Mouse (Mus musculus): ENCODE measurements around the gene Trappc1.

Trappc1 gene

GRCm38 (mm10) chr11:69328517-69328916, 4.7 kb downstream of the Trappc1 start:
- DNase-seq (ENCODE audit: low read depth, low spot score) = no peak

GRCm38 (mm10) chr11:69331152-69331551, 7.4 kb downstream of the Trappc1 start:
- DNase-seq (ENCODE audit: low read depth, low spot score) = no peak

GRCm38 (mm10) chr11:69331929-69332405, 8.2 kb downstream of the Trappc1 start:
- no peak for DNase-seq (ENCODE audit: low read depth, low spot score)

GRCm38 (mm10) chr11:69332713-69333253, 9.0 kb downstream of the Trappc1 start:
- no peak for DNase-seq (ENCODE audit: low read depth, low spot score)

GRCm38 (mm10) chr11:69333922-69334321, 10.1 kb downstream of the Trappc1 start:
- DNase-seq (ENCODE audit: low read depth, low spot score) = no peak

- DNase-seq (ENCODE audit: low read depth, low spot score) = no peak
Observed at GRCm38 (mm10) chr11:69334796-69335195, 11.0 kb downstream of the Trappc1 start.

- DNase-seq (ENCODE audit: low read depth, low spot score) = no peak
Observed at GRCm38 (mm10) chr11:69340161-69341131, 16.7 kb downstream of the Trappc1 start, which contains the start of gene Rnf227. Rnf227 (plus strand) TSS chr11:69340461.

- DNase-seq (ENCODE audit: low read depth, low spot score) = no peak
Observed at GRCm38 (mm10) chr11:69346441-69346840, 22.7 kb downstream of the Trappc1 start.

GRCm38 (mm10) chr11:69356544-69356943, 32.8 kb downstream of the Trappc1 start:
- DNase-seq (ENCODE audit: low read depth, low spot score) = no peak

GRCm38 (mm10) chr11:69357690-69358089, 33.9 kb downstream of the Trappc1 start:
- DNase-seq (ENCODE audit: low read depth, low spot score) = no peak

- DNase-seq (ENCODE audit: low read depth, low spot score) = no peak
Observed at GRCm38 (mm10) chr11:69362021-69362420, 38.2 kb downstream of the Trappc1 start.

- DNase-seq (ENCODE audit: low read depth, low spot score) = no peak
Observed at GRCm38 (mm10) chr11:69362479-69362878, 38.7 kb downstream of the Trappc1 start.

- DNase-seq (ENCODE audit: low read depth, low spot score) = no peak
Observed at GRCm38 (mm10) chr11:69364376-69364775, 40.6 kb downstream of the Trappc1 start.

GRCm38 (mm10) chr11:69364910-69365309, 41.1 kb downstream of the Trappc1 start:
- DNase-seq (ENCODE audit: low read depth, low spot score) = no peak

GRCm38 (mm10) chr11:69365722-69366121, 41.9 kb downstream of the Trappc1 start:
- no peak for DNase-seq (ENCODE audit: low read depth, low spot score)

GRCm38 (mm10) chr11:69366157-69366854, 42.5 kb downstream of the Trappc1 start:
- peak; percentile 22 for DNase-seq (ENCODE audit: low read depth, low spot score)

GRCm38 (mm10) chr11:69366855-69367615, 43.3 kb downstream of the Trappc1 start:
- no peak for DNase-seq (ENCODE audit: low read depth, low spot score)

- DNase-seq (ENCODE audit: low read depth, low spot score) = no peak
Observed at GRCm38 (mm10) chr11:69367616-69368355, 44.0 kb downstream of the Trappc1 start.

GRCm38 (mm10) chr11:69368356-69369214, 44.8 kb downstream of the Trappc1 start:
- DNase-seq (ENCODE audit: low read depth, low spot score) = no peak
